Mouse (Mus musculus): ENCODE data around the gene Hoxa10. TPM values are rescaled to one million over a fixed set of nuclear protein-coding genes. Genes with fewer than 3 reads are reported as not detected.

Gene Hoxa10
- polyA plus RNA-seq, 2 experiments from 2014 or later, result not detected

Other genes with a start within 250 kb of the Hoxa10 start
- 10 to 100 TPM; 18.8 to 22.7 TPM for gene Skap2, start 228.3 kb downstream of the Hoxa10 start, polyA plus RNA-seq (2017; shearing (Covaris generic))
- gene Hoxa1, start 82.5 kb downstream of the Hoxa10 start, polyA plus RNA-seq (2017; shearing (Covaris generic)), result not detected
- gene Hoxa2, start 76.0 kb downstream of the Hoxa10 start, polyA plus RNA-seq (2017; shearing (Covaris generic)), result not detected
- gene 5730596B20Rik, start 63.4 kb downstream of the Hoxa10 start, polyA plus RNA-seq (2017; shearing (Covaris generic)), result not detected
- not detected for gene Hoxa4, start 49.1 kb downstream of the Hoxa10 start, polyA plus RNA-seq (2017; shearing (Covaris generic))
- gene Hoxa5, start 36.3 kb downstream of the Hoxa10 start, polyA plus RNA-seq (2017; shearing (Covaris generic)), result not detected
- gene Hoxa6, start 32.1 kb downstream of the Hoxa10 start, polyA plus RNA-seq (2017; shearing (Covaris generic)), result not detected
- under 1 TPM in 1 of 2 experiments, not detected in 1; 0.15 TPM for gene Hoxa3, start 27.5 kb downstream of the Hoxa10 start, polyA plus RNA-seq (2017; shearing (Covaris generic))
- gene Gm28308, start 27.5 kb downstream of the Hoxa10 start, polyA plus RNA-seq (2017; shearing (Covaris generic)), result not detected
- not detected for gene Hoxa7, start 19.0 kb downstream of the Hoxa10 start, polyA plus RNA-seq (2017; shearing (Covaris generic))
- under 1 TPM in 1 of 2 experiments, not detected in 1; 0.17 TPM for gene Hoxa9, start 9.8 kb downstream of the Hoxa10 start, polyA plus RNA-seq (2017; shearing (Covaris generic))
- not detected for gene Hoxa11, start 5.0 kb upstream of the Hoxa10 start, polyA plus RNA-seq (2017; shearing (Covaris generic))
- gene Hoxa13, start 20.0 kb upstream of the Hoxa10 start, polyA plus RNA-seq (2017; shearing (Covaris generic)), result not detected
- gene Evx1, start 72.6 kb upstream of the Hoxa10 start, polyA plus RNA-seq (2017; shearing (Covaris generic)), result not detected